Mouse (Mus musculus): ENCODE results near the gene Aasdh.
"Not testable (repeated sequence)": the region's sequence is repeated elsewhere in the genome, so short reads cannot be mapped to it uniquely, and the experiment has no call there.

Aasdh gene

DNA sequence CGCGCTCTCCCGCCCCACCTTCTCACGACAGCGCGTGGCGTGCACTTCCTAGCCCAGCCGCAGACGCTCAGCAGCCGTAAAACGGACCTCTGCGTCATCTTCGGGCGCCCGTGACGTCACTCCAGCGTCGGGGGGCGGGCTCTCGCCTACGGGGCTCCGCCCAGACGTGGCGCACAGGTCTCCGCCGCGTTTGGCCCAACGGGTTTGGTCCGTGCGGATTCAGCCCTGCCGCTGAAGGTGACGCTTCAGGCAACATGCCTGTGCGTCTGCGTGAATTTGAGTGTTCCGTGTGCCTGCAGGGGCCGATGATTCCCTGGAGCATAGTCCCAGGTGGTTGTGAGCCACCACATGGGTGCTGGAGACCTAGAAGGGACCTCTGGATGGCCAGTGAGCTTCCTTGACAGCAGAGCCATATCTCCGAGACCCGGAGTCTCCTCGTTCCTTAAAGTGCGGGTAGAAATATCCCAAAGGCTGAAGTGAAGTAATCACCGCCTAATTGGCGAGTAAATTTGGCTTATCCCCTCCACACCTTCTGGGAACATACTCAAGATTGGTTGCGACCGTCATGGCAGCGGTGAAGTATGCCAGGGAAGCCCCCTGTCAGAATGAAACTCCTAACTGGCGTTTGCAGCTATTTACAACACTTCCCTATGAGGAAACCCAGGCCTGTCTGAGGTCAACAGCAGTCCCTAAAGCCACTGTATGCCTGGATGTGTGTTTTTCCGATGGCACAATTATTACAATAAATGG is at the start of gene Aasdh:
Aasdh (minus strand) TSS at position 110 of the 750 bp plus-strand sequence.
- CTCF ChIA-PET = no interaction called here

DNA sequence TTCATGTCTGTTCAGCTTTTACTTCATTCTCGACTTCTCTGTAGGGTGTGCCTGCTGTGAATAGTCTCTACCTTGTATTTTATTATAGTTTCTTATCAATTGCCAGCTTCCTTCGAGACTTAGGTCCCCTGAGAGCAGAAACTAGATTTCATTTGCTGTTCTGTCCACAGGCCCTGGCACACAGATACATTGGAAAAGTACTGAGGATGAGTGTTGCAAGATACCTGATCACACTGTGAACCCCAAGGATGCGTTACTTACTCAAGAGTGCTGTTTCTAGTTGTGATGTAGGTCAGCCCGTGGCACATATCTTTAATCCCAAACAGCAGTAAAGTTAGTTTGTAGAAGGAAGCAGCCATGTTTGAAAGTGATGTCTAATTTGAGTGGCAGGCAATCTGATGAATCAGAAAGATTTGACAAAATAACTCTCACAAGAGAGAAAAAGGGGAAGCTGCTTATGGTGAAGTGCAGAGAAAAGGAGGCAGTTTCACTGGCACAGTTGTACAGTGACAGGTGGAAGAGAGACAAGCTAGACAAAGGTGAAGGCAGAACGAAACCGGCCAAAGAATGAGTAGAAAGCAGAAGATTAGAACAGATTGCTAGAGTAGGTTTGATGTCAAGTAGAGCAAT is 49.1 kb upstream of the Aasdh start:
- CTCF ChIA-PET = interaction anchor here (0.5 to 1.2 kb wide), 2 partner anchors 17 to 19 kb away, joined by 3 read pairs; no protein-coding TSS in a partner anchor

DNA sequence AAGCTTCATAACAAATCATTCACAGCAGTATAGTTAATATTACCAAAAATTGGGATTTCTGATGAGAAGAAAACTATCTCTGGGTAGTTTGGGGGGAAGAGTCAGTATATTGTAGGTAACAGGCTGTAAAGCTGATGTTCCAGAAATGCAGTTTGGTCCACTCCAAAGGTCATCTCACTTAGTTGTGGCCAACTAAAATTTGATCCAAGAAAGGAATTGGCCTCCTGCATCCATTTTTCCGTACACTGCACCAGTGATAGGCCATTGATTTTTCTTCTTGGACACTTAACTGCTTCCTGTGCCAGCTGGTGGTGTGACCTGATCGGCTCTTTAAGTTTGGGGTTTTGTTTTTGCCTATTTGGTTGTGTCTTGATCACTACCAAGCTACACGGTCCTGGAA is 48.5 kb upstream of the Aasdh start:
- CTCF ChIA-PET = no interaction called here

DNA sequence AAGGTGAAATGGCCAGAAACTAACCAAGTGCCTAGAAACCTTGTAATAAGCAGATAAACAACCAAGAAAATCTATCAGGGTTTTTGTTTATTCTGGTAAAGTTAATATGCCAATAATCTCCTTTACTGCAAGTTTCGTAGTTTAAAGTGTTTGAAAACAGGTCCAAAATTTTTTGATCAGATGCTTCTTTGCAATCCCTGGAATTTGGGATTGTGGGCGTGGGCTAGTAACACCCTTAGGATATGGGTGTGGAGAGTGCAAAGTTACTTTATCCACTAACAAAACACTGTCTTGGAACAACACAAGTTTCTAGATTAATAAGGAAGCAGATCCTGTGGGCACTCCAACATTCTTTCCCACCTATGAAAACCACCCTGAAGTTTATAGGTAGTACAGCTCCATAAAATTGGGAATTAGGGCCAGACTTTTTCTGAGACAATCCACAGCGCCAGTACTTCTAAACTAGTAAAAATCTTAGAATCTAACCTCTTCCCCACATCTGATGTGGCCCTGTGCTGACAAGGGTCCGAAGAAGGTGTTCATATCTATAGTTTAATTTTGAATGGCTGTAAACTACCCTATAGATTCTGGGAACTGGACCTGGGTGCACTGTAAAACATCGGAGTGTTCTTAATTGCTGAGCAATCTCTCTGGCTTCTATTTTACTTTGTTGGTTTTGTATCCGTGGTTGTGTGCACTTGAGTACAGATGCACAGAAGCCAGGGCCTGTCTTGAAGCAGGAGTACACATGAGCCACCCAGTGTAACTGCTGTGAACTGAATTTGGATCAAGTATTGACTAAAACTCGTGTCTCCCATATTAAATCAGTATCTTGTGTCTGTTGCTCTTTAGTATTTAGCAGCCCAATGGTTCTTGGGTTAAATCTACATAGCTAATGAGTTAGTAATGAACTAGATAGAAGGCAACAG is 47.1 kb upstream of the Aasdh start:
- CTCF ChIA-PET = no interaction called here

DNA sequence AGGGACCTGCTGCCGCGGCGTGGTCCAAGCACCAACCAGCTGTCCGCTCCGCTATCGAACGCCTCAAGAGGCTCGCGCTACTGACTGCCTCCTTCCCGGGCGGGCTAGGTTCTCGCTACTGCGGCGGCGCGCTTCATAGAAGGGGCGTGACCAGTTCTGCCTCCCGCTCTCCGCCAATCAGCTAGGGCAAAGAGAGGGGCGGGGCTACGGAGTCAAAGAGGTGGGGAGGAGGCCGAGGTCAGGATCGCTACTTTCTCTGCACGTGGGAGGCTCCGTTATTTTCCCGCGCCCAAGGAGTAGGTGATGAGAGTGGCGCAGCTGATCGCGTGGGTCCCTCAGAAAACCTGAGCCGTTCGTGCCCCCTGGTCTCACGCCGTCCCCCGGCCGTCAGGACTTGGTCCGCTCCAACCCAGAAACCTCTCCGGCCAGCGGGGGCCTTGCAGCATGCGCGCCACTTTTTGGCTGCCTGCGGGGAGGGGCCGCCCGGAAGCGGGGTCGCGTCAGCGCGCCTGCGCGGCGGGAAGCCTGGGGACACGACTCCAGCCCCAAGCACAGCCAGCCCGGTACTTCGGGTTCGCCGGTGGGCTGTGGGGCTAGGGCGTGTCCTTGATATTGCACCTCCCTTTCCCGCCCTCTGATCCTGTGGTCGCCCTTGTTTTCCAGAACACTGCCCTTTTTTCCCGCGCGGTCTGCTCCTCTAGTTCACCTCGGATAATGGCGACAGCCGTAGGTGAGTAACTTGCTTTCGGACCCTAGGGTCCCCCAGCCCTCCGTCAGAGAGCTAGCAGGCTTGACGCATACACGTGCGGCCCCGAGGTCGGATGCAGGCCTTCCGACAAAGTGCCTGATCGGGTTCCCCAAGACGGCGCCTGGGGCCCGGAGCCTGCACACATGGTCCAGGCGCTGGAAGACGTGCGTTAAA is 46.1 kb upstream of the Aasdh start, which contains the start of the genes Paics and Ppat:
Paics (plus strand) TSS at position 202 of the 922 bp plus-strand sequence.
Ppat (minus strand) TSS at position 473 of the 922 bp plus-strand sequence.
- CTCF ChIA-PET = interaction anchor here (0.6 kb wide), 1 partner anchor 23 kb away, joined by 3 read pairs; no protein-coding TSS in a partner anchor

DNA sequence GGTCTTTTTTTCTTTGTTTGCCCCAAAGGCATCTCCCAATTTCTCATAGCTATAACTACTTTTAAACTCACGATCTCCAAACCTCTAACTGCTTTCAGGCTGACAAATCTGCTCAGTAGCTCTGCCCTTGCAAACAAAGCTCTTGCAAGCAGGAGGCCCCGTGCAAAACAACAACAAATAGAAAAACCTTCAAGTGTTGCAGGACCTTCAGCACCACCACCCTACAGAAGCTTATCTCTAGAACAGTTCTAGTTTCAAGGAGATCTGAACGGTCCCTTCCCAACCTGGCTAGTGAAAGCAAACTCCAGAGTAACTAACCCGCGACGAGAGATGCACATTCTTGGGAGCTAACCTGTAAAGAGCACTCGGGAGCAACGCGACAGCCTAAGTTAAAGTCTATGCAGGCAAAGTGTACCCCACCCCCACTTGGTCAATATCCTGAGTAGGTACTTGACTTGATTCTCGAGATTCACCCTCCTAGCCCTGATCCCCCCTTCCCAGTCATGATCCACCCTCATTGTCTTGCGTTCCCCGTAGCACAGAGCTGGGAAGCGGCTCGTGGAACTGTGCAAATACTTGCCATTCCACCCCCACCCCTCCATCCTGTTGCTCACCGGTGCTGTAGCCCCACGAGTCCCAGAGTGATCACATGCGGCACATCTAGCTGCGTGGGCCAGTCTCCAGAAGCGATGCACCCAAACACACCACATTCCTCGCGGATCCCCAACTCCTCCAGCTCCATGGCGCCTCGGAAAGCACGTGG is 45.2 kb upstream of the Aasdh start:
- CTCF ChIA-PET = interaction anchor here (0.6 kb wide), 1 partner anchor 23 kb away, joined by 3 read pairs; no protein-coding TSS in a partner anchor

DNA sequence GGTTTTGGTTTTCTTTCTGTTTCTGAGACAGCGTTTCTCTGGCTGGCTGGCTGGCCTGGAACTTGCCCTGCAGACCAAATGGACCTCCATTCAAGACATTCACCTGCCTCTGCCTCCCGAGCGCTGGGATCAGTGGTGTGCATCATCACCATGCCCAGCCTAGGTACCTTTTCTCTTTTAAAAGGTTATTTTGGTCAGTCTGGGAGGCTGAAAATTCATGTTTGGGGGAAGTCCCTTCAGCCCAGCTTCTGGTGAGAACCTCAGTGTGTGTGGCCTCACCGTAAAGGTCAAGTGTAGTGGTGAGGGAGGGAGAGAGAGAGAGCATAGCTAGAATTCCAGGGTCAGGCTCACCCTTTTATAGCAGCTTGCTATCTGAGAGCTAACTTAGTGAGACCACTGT is 42.4 kb upstream of the Aasdh start:
- CTCF ChIA-PET = no interaction called here

DNA sequence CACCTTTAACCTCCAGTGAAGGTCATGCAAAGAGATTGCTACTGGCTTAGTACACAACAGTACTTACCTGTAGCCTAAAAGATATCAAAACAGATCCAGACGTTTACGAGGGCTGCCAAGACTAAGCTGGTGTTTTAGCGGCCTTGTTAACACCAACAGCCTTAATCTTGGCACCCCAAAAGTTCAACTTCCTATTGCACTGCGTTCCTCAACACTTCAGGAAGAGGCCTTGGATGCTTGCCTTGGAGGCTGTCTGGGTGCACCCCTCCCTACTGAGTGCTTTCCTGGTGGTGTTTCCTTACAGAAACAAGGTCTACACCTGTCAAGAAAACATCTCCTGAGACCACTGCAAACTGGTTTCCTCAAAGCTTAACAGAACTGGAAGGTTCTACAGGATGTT is 41.8 kb upstream of the Aasdh start:
- CTCF ChIA-PET = no interaction called here

DNA sequence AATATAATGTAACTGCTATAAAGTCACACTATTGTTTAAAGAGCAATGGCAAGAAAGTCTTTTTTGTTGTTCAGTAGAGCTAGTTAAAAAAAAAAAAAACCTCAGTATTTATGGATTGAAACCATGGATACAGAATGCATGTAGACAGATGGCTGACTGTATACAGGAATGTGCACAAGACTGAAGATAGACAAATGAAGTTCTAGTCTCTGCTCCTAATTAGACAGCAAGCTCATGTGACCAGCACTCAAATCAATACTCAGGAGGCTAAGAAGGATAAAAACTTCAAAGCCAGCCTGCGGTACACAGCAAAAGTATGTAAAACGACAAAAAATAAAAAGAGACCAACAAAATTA is 40.3 kb upstream of the Aasdh start:
- CTCF ChIA-PET = no interaction called here

DNA sequence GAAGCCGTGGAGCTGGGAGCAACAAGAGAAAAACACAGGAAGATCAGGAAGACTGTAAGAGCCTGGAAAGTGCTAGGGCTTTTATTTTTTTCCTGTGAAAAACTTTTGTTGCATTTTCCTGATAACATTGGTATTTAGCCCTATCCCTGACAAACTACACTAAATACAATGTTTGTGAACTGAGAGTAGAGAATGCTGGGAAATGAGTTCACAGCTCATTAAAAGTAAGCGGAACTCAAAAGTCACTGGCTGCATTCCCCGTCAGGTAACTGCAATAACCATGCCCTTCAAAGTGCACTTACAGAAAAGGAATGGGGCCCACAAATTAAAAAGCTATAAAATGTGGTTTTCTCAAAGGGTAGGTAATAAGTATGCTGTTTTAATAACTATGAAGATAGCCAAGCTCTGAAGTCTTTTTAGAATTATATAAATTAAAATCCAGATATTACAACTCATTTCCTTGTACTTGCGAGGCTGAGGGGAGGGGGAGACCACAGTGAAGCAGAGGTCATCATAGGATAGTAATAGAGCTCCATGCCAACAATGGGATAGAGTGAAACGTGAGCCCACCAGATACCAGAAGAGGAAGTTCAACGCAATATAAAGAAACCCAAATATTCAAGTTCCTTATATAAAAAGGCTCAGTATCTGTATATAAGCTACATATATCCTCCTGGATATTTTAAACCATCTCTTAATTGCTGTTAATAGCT is 39.8 kb upstream of the Aasdh start:
- CTCF ChIA-PET = no interaction called here

DNA sequence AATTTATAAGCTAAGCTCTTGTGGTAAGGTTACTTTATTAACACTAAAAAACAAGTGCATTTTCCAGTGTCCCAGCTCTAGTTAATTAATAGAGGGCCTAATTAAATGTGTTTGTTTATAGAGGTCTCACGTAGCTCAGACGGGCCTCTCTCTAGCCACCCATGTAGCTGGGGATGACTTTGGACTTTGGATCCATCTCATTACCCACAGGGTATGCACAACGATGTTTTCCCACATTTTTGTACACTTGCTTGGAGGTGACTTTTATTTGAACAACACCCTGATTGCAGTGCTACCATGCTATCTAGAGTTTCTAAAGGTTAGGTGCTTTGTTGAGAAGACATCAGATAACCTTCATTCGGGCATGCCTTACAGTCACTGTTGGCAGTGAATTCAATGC is 37.2 kb upstream of the Aasdh start:
- CTCF ChIA-PET = no interaction called here

DNA sequence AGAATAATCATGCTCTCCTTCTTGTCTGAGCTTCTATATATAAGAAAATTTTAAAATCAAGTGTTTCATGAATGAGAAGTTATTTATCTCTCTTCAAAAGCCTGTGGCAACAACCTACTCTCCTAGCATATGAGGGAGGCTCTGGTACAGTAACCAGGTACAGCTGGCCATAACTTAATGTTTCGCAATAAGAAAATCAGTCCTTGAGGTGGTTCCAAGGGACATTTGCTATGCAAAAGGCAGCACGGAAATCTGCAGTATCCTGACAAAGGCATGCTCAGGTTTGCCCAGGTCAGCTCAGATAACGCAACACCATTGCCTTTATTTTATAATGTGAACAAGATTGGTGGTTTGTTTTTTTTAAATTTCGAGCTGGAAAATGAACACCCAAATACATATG is 36.7 kb upstream of the Aasdh start:
- CTCF ChIA-PET = no interaction called here

DNA sequence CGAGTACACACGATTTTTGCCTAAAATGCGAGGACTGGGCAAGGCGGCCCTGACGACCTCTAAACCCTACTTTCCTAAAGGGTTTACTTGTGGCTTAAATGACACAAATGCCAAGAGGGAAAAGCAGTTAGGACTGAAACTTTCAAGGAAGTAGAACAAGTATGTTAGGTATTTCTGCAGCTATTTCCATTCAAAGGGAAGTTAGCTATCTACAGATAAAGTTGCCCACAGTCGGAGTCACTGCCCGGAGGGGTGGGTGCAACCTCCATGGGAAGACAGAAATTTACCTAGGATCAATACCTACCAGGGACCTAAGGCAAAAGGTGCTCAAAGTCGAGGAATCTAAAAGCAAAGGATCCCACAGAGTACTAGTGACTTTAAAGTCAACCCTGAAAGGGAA is 34.4 kb upstream of the Aasdh start:
- CTCF ChIA-PET = no interaction called here

DNA sequence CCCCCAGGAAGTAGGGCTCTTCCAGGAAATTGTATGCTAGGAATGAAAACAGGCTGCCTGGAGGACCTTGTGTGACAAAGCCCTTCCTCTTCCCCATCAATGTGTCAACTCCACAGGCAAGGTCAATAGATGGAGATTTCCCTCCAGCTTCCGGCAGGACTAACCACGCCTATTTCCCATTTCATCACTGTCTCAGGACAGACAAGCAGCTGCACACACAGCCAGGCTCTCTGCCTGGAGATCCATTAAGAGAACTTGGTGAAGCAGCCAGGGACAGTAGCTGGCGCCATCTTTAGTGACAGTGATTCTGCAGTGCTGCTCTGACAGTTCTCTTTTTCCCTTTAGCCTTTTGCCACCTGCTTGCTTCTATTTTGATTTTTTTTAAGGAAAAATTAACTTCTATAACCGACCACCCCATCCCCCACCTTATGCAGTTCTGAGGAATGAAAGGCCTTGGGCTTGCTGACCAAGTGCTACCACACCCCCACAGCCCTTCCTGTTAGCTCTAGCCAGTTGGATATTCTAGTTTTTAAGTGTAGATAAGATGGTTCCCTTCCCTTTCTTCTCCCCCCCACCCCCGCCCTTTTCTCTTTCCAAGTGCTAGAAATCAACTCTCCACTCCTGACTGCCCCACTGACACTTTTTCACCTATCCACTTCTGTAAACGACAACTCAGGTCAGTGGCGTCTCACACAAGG is 24.0 kb upstream of the Aasdh start:
- CTCF ChIA-PET = no interaction called here

DNA sequence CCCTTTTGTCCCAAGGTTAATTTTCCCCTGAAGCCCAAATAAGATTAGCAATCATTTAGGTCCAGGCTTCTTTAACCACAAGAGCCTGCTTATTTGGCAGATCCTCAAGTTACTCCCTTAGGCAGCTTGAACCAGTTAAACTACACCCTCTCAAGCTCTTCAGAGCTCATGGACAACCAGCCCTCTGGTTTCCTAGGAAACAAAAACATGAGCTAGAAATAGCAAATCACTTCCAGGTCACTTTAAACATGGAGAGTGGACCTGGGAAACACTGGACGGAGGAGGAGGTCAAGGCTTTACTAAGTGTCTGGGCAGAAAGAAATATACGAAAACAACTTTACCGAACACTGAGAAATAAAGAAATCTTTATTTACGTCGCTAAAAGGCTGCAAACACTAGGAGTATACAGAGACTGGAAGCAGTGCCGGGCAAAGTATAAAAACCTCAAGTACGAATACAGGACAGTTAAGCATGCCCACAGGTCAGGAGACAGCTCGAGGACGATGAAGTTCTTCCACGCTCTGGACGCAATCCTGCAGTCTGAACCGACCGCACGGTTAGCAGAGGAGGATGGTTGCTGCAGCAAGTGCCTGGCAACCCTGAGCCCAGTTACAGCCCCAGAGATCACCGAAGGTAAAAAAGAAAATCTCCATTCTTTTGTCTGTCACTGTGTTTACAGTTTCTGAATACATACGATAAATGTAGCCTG is 23.0 kb upstream of the Aasdh start:
- CTCF ChIA-PET = interaction anchor here (0.6 kb wide), 1 partner anchor 22 kb away, joined by 3 read pairs; no protein-coding TSS in a partner anchor

DNA sequence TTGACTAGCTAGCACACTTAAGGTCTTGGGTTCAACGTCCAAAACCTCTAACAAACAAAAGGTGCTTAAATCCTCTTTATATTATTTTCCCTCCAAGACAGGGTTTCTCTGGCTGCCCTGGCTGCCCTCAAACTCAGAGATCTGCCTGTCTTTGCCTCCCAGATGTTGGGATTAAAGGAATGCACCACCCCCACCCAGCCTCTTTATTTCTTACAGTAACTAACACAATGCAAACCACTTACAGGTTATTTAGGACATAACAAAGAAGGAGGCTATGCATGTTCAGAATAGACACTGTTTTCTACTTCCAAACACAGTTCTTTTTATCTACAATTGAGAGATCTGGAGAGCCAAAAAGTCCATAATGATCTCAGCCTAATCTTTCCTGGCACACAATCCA is 19.0 kb upstream of the Aasdh start:
- CTCF ChIA-PET = no interaction called here

DNA sequence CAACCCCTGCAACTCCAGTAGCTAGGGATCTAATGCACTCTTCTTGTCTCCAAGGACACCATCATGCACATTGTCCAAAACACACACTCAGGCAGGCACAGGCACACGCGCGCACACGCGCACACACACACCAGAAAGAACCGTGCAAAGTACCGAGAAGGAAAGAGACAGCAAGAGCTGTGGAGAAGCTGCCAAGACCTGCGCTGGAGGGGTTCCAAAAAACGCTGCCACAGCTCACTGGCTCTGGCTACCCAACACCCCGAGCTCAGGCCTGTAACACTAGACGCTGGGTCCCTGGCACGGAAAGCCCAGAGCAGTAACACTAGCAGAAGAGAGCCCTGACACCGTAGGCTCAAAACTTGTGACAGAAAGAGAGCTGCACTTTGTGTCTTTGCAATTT is 18.1 kb upstream of the Aasdh start:
- CTCF ChIA-PET = no interaction called here

DNA sequence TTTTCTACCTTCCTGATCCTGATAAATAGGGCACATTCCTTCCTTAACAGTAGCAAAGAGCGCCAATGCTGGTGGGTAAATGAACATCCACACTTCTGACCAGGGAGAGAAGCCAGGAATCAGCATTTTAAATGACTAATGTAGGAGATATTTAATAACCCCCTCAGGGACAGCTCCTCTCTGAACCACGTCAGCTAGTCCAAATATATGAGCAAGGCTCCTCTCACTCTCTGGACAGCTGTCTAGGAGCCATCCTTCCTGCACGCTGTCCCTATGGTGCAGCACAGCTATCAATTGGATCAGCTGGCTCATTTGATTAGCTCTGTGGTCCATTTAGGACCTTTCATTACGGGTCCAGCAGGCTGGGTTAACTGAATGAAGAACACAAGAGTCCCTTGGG is 17.5 kb upstream of the Aasdh start:
- CTCF ChIA-PET = no interaction called here

DNA sequence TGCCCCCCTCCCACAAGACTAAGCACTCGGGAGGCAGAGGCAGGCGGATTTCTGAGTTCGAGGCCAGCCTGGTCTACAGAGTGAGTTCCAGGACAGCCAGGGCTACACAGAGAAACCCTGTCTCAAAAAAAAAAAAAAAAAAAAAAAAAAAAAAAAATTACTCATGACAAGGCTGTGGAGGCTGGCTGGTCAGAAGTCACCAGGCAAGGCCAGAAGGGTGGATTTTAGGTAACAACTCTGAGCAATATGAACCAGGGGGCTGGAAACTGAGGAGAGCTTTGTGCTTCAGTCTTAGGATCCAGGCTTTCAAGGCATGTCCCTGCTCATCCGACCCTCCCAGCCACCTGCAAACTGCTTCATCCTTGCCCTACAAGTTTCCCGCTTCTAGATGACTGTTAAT is 7.2 kb upstream of the Aasdh start:
- CTCF ChIA-PET = not testable (repeated sequence)
